Mouse (Mus musculus) ES-Bruce4 (cell line): ENCODE measurements around the gene Plekhf1. TPM values are rescaled to one million over a fixed set of nuclear protein-coding genes. Genes with fewer than 3 reads are reported as not detected.

Source experiments
- H3K27ac ChIP-seq: 2 replicates; pipeline ENCODE4 v1.5.1; 2012; ENCODE audit warnings: low read length, inconsistent platforms; ENCODE audit not compliant: insufficient read depth
- H3K27me3 ChIP-seq: 2 replicates; pipeline ENCODE4 v1.6.1; 2012; ENCODE audit warnings: mild to moderate bottlenecking, low read length, inconsistent platforms; ENCODE audit not compliant: control insufficient read depth, poor library complexity, insufficient read depth, severe bottlenecking
- H3K36me3 ChIP-seq: 2 replicates; pipeline ENCODE4 v1.6.1; 2012; ENCODE audit warnings: inconsistent platforms, mild to moderate bottlenecking, low read length, moderate library complexity; ENCODE audit not compliant: control insufficient read depth, poor library complexity, insufficient read depth, severe bottlenecking
- H3K4me1 ChIP-seq: one replicate; pipeline ENCODE4 v1.8.1; 2011; ENCODE audit warnings: low read length; ENCODE audit not compliant: control insufficient read depth, insufficient read depth
- H3K4me3 ChIP-seq: 2 replicates; pipeline ENCODE4 v1.5.1; 2011; ENCODE audit warnings: low read depth, mild to moderate bottlenecking, low read length
- H3K9ac ChIP-seq: 2 replicates; pipeline ENCODE4 v1.6.1; 2012; ENCODE audit warnings: low read depth, mild to moderate bottlenecking, inconsistent platforms; ENCODE audit not compliant: poor library complexity, severe bottlenecking
- H3K9me3 ChIP-seq: replicated peaks from 2 replicates; pipeline ENCODE4 v1.6.1; 2012; ENCODE audit warnings: mild to moderate bottlenecking, low read length, inconsistent platforms; ENCODE audit not compliant: control insufficient read depth, poor library complexity, insufficient read depth, severe bottlenecking
- CTCF ChIP-seq: IDR thresholded peaks from one replicate; pipeline ENCODE4 v1.8.1; 2011; ENCODE audit warnings: low read depth, low read length
- EP300 ChIP-seq: IDR thresholded peaks from 2 replicates; pipeline ENCODE4 v1.6.1; 2011; ENCODE audit warnings: low read depth, low read length; ENCODE audit not compliant: insufficient read depth
- POLR2A ChIP-seq: IDR thresholded peaks from one replicate; pipeline ENCODE4 v1.8.1; 2011; ENCODE audit warnings: low read length; ENCODE audit not compliant: insufficient read depth
- polyA plus RNA-seq: library from polyadenylated mRNA; stranded (reverse); fragments of >200 nt; gene quantifications from 2 replicates; pipeline ENCODE4 v1.2.4, GENCODE M21; 2011; ENCODE audit warnings: low read depth; ENCODE audit not compliant: missing spikeins, insufficient read depth, insufficient read length

Gene Plekhf1
- polyA plus RNA-seq, 1 experiment = 1.5 TPM

DNA sequence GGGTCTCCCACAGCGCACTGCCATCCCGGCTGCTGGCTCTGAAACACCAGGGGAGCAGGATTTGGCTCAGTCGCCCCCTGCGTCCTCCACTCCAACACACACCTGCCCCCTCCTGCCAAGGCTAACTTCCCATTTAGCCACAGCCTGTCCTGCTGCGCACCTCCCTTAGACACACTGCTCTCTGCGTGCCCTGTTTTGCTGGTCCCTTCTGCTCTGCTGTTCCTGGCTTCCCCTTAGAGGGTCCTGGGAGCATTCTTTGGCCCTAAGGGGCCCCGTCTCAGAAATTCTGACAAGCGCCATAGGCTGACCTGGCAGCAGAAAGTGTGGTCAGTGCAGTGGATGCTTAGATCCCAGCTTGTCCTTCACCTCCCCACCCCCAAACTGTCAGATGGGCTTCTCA is 36.7 kb downstream of the Plekhf1 start:
- Histone ChIP-seq H3K27me3 (no peaks in the 10 kb centered on the region), H3K36me3 (no peaks in the 10 kb centered on the region), H3K9me3 (no peaks in the 10 kb centered on the region), H3K4me1 (no peaks in the 10 kb centered on the region), H3K4me3 (no peak overlapping the region), H3K9ac (no peak overlapping the region), H3K27ac (no peak overlapping the region)
- TF ChIP-seq EP300 (no peak), POLR2A (no peak), CTCF (no peak)

DNA sequence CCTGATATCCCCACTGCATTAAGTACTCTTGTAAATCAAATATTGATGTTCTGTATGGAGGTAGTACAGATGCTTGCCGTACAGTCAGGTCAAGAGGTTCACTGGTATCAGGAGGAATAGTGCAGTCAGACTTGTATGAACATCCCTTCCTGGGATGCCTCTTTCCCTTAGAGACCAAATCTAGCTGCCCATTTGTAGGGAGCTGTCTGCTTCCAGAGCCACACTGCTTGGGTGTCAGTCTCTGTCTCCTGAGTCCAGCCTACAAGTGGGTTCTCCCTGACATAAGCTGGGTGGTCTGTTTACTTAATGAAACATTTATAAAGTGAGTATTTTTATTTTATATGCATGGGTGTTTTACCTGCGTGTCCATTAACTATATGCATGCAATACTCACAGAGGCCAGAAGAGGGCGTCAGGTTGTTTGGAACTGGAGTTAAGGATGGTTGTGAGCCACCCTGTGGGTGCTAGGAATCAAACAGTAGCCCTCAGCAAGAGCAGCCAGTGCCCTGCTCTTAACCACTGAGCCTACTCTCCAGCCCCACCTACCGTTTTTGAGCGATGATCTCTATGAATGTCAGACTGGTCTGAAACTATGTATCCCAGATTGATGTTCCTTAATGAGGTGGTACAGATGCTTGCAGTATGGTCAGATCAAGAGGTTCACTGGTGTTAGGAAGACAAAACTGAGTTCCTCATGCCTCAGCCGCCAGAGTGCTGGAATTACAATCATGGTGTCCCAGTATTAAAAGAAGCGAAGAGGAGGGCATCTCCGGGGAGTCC is 37.6 kb downstream of the Plekhf1 start:
- Histone ChIP-seq H3K9ac (no peak overlapping the region), H3K4me3 (no peak overlapping the region), H3K4me1 (no peaks in the 10 kb centered on the region), H3K36me3 (no peaks in the 10 kb centered on the region), H3K27me3 (no peaks in the 10 kb centered on the region), H3K27ac (no peak overlapping the region), H3K9me3 (no peaks in the 10 kb centered on the region)
- TF ChIP-seq EP300 (no peak), CTCF (peak; percentile 13)

DNA sequence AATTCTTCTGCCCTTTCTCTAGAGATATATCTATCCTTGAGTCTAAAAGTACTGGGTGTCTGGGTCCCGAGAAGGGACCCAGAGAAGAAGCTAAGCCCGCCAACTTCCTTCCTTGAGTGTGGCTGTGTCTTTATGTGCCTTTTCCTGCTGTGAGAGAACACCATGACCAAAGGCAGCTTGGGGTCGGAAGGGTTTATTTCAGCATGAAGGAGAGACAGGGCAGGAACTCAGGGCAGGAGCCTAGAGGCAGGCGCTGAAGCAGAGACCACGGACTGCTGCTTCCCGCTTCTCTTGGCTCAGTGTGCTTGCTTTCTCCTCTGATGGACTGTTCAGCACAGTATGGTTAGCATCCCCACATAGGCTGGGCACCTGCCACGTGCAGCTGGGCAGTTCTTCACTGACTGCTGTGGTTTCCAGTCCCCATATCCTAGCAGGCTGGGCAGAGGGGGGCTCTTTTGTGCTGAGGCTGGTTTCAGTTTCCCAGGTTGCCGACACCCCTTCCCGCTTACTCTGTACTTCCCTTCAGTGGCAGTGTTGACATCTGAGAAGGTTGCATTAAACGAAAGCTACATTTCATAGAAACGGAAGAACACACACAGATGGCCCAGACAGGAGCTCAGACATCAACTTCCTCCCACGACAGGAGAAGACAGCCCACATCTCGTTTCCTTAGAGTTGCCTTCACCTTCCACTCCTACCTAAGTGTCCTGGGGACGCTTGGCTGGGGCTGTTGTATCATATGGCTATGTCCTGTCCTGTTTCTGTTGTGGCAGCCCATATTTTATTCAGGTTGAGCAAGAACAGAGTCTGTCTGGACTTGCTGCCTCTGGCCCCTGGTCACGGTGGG is 38.5 kb downstream of the Plekhf1 start:
- no peak for TF ChIP-seq EP300
- TF ChIP-seq CTCF = no peak
- TF ChIP-seq POLR2A = no peak
- Histone ChIP-seq H3K4me1 (no peaks in the 10 kb centered on the region), H3K36me3 (no peaks in the 10 kb centered on the region), H3K9me3 (no peaks in the 10 kb centered on the region), H3K27ac (no peak overlapping the region), H3K9ac (no peak overlapping the region), H3K27me3 (no peaks in the 10 kb centered on the region), H3K4me3 (no peak overlapping the region)

DNA sequence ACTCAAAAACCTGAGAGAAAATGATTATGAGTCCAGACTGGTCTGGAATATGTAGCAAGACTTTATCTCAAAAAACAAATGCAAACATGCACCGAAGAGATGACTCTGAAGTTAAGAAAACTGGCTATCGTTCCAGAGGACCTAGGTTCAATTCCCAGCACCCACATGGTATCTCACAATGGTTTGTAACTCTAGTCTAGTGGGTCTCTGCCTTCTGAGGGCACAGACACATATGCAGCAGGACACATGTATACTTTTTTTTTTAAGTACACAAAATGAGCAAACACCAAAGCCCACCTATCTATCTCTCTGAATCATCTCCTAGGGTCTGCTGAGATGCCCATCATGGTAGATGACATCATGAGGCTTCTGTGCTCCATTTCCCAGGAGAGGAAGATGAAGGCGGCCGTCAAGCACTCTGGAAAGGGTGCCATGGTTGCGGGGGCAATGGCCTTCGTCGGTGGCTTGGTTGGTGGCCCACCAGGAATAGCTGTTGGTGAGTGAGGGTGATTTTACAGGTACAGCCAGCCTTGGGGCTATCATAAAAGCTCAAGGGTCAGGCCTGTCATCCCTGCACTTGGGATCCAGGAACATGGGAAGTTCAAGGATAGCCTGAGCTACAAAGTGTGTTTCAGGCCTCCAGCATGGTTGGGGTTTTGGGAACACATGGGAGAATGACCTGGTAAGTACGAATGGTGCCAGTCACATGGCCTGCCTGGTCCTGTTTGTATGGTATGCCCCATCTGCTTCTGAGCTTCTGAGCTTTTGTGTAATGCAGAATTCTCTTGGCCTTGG is 39.3 kb downstream of the Plekhf1 start:
- Histone ChIP-seq H3K9ac (no peak overlapping the region), H3K9me3 (no peaks in the 10 kb centered on the region), H3K27ac (no peak overlapping the region), H3K4me1 (no peaks in the 10 kb centered on the region), H3K36me3 (no peaks in the 10 kb centered on the region), H3K4me3 (no peak overlapping the region), H3K27me3 (no peaks in the 10 kb centered on the region)
- no peak for TF ChIP-seq EP300
- no peak for TF ChIP-seq POLR2A
- TF ChIP-seq CTCF = no peak

DNA sequence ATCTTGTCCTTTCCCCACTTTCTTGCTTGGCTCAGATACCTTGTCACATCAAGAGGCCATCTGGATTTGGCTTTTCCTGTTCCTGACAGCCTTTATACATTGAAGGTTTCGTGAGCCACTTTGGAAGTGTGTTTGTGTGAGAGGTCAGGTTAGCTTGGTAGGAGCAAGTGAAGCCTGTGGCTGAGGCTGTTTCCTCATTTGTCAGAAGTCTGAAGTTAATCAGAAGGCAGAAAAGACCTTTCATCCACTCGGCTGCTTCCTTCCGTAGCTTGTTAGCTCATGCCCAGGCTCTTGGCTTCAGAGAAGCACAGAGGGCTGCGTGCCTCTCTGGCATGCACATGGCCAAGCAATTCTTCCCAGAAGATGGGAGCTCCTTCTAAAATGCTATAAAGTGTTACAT is 40.0 kb downstream of the Plekhf1 start:
- TF ChIP-seq CTCF (no peak), EP300 (no peak), POLR2A (no peak)

GRCm38 (mm10) chr7:38186861-38187260 is 41.0 kb downstream of the Plekhf1 start:
- no peaks in the 10 kb centered on the region for H3K36me3 ChIP-seq
- no peak overlapping the region for H3K4me3 ChIP-seq
- H3K4me1 ChIP-seq = no peaks in the 10 kb centered on the region
- no peak for TF ChIP-seq EP300
- TF ChIP-seq POLR2A = no peak
- no peak for TF ChIP-seq CTCF
- H3K9ac ChIP-seq = no peak overlapping the region
- no peak overlapping the region for H3K27ac ChIP-seq
- H3K27me3 ChIP-seq = no peaks in the 10 kb centered on the region
- H3K9me3 ChIP-seq = no peaks in the 10 kb centered on the region

More for the DNA sequence above, 40.0 kb downstream of the Plekhf1 start:
- H3K27ac ChIP-seq = no peak overlapping the region
- H3K9ac ChIP-seq = no peak overlapping the region
- no peaks in the 10 kb centered on the region for H3K36me3 ChIP-seq
- no peaks in the 10 kb centered on the region for H3K27me3 ChIP-seq
- H3K9me3 ChIP-seq = no peaks in the 10 kb centered on the region
- no peaks in the 10 kb centered on the region for H3K4me1 ChIP-seq
- H3K4me3 ChIP-seq = no peak overlapping the region
